ENCODE assay signal across 9 mouse cellular contexts in the genomic region with DNA sequence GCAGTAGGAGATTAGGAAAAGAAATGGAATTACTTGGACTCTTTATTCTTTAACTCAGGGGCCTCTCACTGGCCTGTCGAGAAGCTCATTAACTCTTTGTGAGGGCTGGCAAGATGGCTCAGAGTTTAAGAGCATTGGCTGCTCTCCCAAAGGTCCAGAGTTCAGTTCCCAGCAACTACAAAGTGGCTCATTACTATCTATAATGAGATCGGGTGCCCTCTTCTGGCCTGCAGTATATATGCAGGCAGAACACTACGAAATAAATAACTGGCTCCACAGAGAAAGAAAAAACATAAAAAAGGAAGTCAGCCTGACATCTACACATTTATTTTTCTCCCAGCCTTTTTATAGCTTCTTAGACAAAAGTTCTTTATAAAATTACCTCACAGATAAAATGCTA. TPM values are rescaled to one million over a fixed set of nuclear protein-coding genes. Genes with fewer than 3 reads are reported as not detected.
DNase-seq lines count a peak whose midpoint lies in the region; ATAC-seq and TF ChIP-seq lines count a peak whose summit lies in the region.
"Had no signal": no experiment of that assay in that cellular context is flagged by ENCODE, and none has a peak within 500 bp of the region (broad histone marks: within the 10 kb centered on the region; RNA-seq: fewer than 3 reads in every experiment).

No protein-coding gene starts in this region.

- no peaks in the 10 kb centered on the region for H3K9me3 ChIP-seq in liver, embryonic 12.5 days (replicated peaks)
- H3K9me3 ChIP-seq in hindbrain, embryonic 13.5 days: no peaks in the 10 kb centered on the region
- H3K9me3 ChIP-seq: hindbrain, embryonic 15.5 days had no signal

- peak in 1 of 2 experiments; percentile 27 for DNase-seq in heart, adult 2 months
- DNase-seq in heart, adult 8-10 months (ENCODE audit: low spot score): no peak
- peak; percentile 41 for DNase-seq in thymus, adult 2 months
- DNase-seq in thymus, adult 18-20 months: no peak
- no peak for DNase-seq in adrenal gland, postnatal 4 days (ENCODE audit: low spot score in 2 of 2)
- DNase-seq in adrenal gland, adult 18-20 months (ENCODE audit: low spot score in 2 of 2): no peak

- peak; percentile 79 for TF ChIP-seq CTCF in heart, adult 2 months (IDR thresholded peaks at IDR 0.05)
- TF ChIP-seq CTCF in thymus, adult 2 months (IDR thresholded peaks at IDR 0.05; ENCODE audit: borderline replicate concordance, control insufficient read depth, extremely low read depth, insufficient read depth, low read length, poor library complexity): no peak

- no peak overlapping the region for H3K4me2 ChIP-seq in liver, embryonic 12.5 days
- H3K4me2 ChIP-seq in hindbrain, embryonic 13.5 days: no peak overlapping the region
- H3K4me2 ChIP-seq: hindbrain, embryonic 15.5 days had no signal

- H3K4me1 ChIP-seq in heart, adult 2 months (ENCODE audit: control insufficient read depth, insufficient read depth, low read length): no peaks in the 10 kb centered on the region; the same call in 1 of the 2 replicates
- peaks cover 8% of the 10 kb centered on the region for H3K4me1 ChIP-seq in thymus, adult 2 months (replicated peaks; ENCODE audit: control insufficient read depth, insufficient read depth, low read length)
- peaks cover 76% of the 10 kb centered on the region for H3K4me1 ChIP-seq in liver, embryonic 12.5 days
- peaks cover 21% of the 10 kb centered on the region for H3K4me1 ChIP-seq in hindbrain, embryonic 13.5 days (replicated peaks)

- H3K27ac ChIP-seq in heart, adult 2 months: no peak overlapping the region
- H3K27ac ChIP-seq in thymus, adult 2 months (ENCODE audit: control insufficient read depth, insufficient read depth, low read length): no peak overlapping the region
- H3K27ac ChIP-seq in liver, embryonic 12.5 days: peak overlapping the region; percentile 52
- no peak overlapping the region for H3K27ac ChIP-seq in hindbrain, embryonic 13.5 days
- H3K27ac ChIP-seq: hindbrain, embryonic 15.5 days had no signal

- 20% methylated on average over 3 of the region's 3 CpGs for WGBS in heart, adult 2 months
- WGBS in thymus, adult 2 months: 27% methylated on average over 3 of the region's 3 CpGs
- WGBS in liver, embryonic 12.5 days (ENCODE audit: insufficient replicate concordance): 11% methylated on average over 3 of the region's 3 CpGs
- WGBS in hindbrain, embryonic 13.5 days: 17% methylated on average over 3 of the region's 3 CpGs

- no peak for TF ChIP-seq POLR2A in heart, adult 2 months (IDR thresholded peaks at IDR 0.05; ENCODE audit: insufficient read depth, low read depth, low read length)
- no peak for TF ChIP-seq POLR2A in thymus, adult 2 months (IDR thresholded peaks at IDR 0.05; ENCODE audit: control insufficient read depth, extremely low read depth, insufficient read depth, low read length, poor library complexity)

- no peak for ATAC-seq in liver, embryonic 12.5 days
- no peak for ATAC-seq in hindbrain, embryonic 13.5 days (ENCODE audit: low FRiP score)

- peaks cover 4% of the 10 kb centered on the region; the same call in 1 of the 2 replicates for H3K36me3 ChIP-seq in heart, adult 2 months (ENCODE audit: control insufficient read depth, insufficient read depth, low read length)
- H3K36me3 ChIP-seq in thymus, adult 2 months (ENCODE audit: control insufficient read depth, insufficient read depth, low read length): no peaks in the 10 kb centered on the region
- H3K36me3 ChIP-seq in liver, embryonic 12.5 days: peaks cover 14% of the 10 kb centered on the region
- H3K36me3 ChIP-seq in hindbrain, embryonic 13.5 days: no peaks in the 10 kb centered on the region
- H3K36me3 ChIP-seq: hindbrain, embryonic 15.5 days had no signal

- H3K9ac ChIP-seq in heart, adult 2 months (ENCODE audit: low read depth, low read length): no peak overlapping the region
- no peak overlapping the region for H3K9ac ChIP-seq in liver, embryonic 12.5 days
- no peak overlapping the region for H3K9ac ChIP-seq in hindbrain, embryonic 13.5 days
- H3K9ac ChIP-seq: hindbrain, embryonic 15.5 days had no signal

- intact Hi-C loops in heart, adult 2 months (cut with DNase I): no loop called here

- no peaks in the 10 kb centered on the region for H3K27me3 ChIP-seq in heart, adult 2 months (ENCODE audit: control insufficient read depth, insufficient read depth, low read length)
- H3K27me3 ChIP-seq in thymus, adult 2 months (ENCODE audit: control insufficient read depth, insufficient read depth, low read length): no peaks in the 10 kb centered on the region
- H3K27me3 ChIP-seq in liver, embryonic 12.5 days (replicated peaks): no peaks in the 10 kb centered on the region
- no peaks in the 10 kb centered on the region for H3K27me3 ChIP-seq in hindbrain, embryonic 13.5 days
- H3K27me3 ChIP-seq: hindbrain, embryonic 15.5 days had no signal

- H3K79me2 ChIP-seq in heart, adult 2 months (replicated peaks; ENCODE audit: control insufficient read depth, insufficient read depth, low read length): no peaks in the 10 kb centered on the region

- TF ChIP-seq EP300 in heart, adult 2 months (IDR thresholded peaks at IDR 0.05; ENCODE audit: insufficient read depth, low read depth, low read length): no peak

- no peak overlapping the region for H3K4me3 ChIP-seq in heart, adult 2 months
- no peak overlapping the region for H3K4me3 ChIP-seq in thymus, adult 2 months (ENCODE audit: control insufficient read depth, insufficient read depth, low read length)
- H3K4me3 ChIP-seq in liver, embryonic 12.5 days: no peak overlapping the region
- H3K4me3 ChIP-seq in hindbrain, embryonic 13.5 days: no peak overlapping the region
- H3K4me3 ChIP-seq: hindbrain, embryonic 15.5 days had no signal

RNA-seq across cellular contexts. Expression of a gene that starts 11.4 kb away (rescaled TPM):
- 100 to 1,000 TPM; 445 to 505 TPM for total RNA-seq in heart, adult 2 months (2021)
- 772 and 935 TPM in 2 replicates for polyA plus RNA-seq in heart, adult 2 months (2012; rRNA removed)
- 100 to 1,000 TPM; 539 to 688 (median 589) TPM for total RNA-seq in heart, adult 8-10 months (2022)
- polyA plus RNA-seq in thymus, adult 2 months (2012; rRNA removed): 577 and 705 TPM in 2 replicates
- polyA plus RNA-seq in liver, embryonic 12.5 days (2016; fragmentation: Nextera tagmentation; extraction: Ambion mirVana): 371 and 378 TPM in 2 replicates
- total RNA-seq in adrenal gland, postnatal 4 days (2021): 100 to 1,000 TPM; 369 to 378 TPM
- 998 and 1,025 TPM in 2 replicates for polyA plus RNA-seq in hindbrain, embryonic 13.5 days (2015; fragmentation: Nextera tagmentation; extraction: Ambion mirVana)
- total RNA-seq in adrenal gland, adult 18-20 months (2021): 100 to 1,000 TPM; 498 to 523 TPM

RNA-seq across cellular contexts. Expression of a gene that starts 11.6 kb away (rescaled TPM):
- total RNA-seq in heart, adult 2 months (2021): 10 to 100 TPM; 11.3 to 16.8 TPM
- polyA plus RNA-seq in heart, adult 2 months (2012; rRNA removed): 13.4 and 17.4 TPM in 2 replicates
- 10 to 100 TPM; 11.0 to 14.2 (median 12.6) TPM for total RNA-seq in heart, adult 8-10 months (2022)
- polyA plus RNA-seq in thymus, adult 2 months (2012; rRNA removed): 87.1 and 91.0 TPM in 2 replicates
- 65.1 and 69.8 TPM in 2 replicates for polyA plus RNA-seq in liver, embryonic 12.5 days (2016; fragmentation: Nextera tagmentation; extraction: Ambion mirVana)
- 10 to 100 TPM; 29.4 to 29.9 TPM for total RNA-seq in adrenal gland, postnatal 4 days (2021)
- 54.1 and 54.2 TPM in 2 replicates for polyA plus RNA-seq in hindbrain, embryonic 13.5 days (2015; fragmentation: Nextera tagmentation; extraction: Ambion mirVana)
- total RNA-seq in adrenal gland, adult 18-20 months (2021): 10 to 100 TPM; 75.9 to 83.0 TPM

RNA-seq across cellular contexts. Expression of a gene that starts 29.9 kb away (rescaled TPM):
- total RNA-seq in heart, adult 2 months (2021): 100 to 1,000 TPM; 620 to 733 TPM
- 1,081 and 1,159 TPM in 2 replicates for polyA plus RNA-seq in heart, adult 2 months (2012; rRNA removed)
- 100 to 1,000 TPM; 561 to 765 (median 683) TPM for total RNA-seq in heart, adult 8-10 months (2022)
- 412 and 498 TPM in 2 replicates for polyA plus RNA-seq in thymus, adult 2 months (2012; rRNA removed)
- polyA plus RNA-seq in liver, embryonic 12.5 days (2016; fragmentation: Nextera tagmentation; extraction: Ambion mirVana): 290 and 291 TPM in 2 replicates
- total RNA-seq in adrenal gland, postnatal 4 days (2021): 100 to 1,000 TPM; 215 to 223 TPM
- polyA plus RNA-seq in hindbrain, embryonic 13.5 days (2015; fragmentation: Nextera tagmentation; extraction: Ambion mirVana): 375 and 381 TPM in 2 replicates
- total RNA-seq in adrenal gland, adult 18-20 months (2021): 100 to 1,000 TPM; 220 to 282 TPM

RNA-seq across cellular contexts. Expression of a gene that starts 56.1 kb away (rescaled TPM):
- total RNA-seq in heart, adult 2 months (2021): 10 to 100 TPM; 23.8 to 25.6 TPM
- 22.3 and 27.7 TPM in 2 replicates for polyA plus RNA-seq in heart, adult 2 months (2012; rRNA removed)
- total RNA-seq in heart, adult 8-10 months (2022): 10 to 100 TPM; 21.4 to 25.1 (median 23.3) TPM
- 50.2 and 58.6 TPM in 2 replicates for polyA plus RNA-seq in thymus, adult 2 months (2012; rRNA removed)
- 80.0 and 80.4 TPM in 2 replicates for polyA plus RNA-seq in liver, embryonic 12.5 days (2016; fragmentation: Nextera tagmentation; extraction: Ambion mirVana)
- 10 to 100 TPM; 59.2 to 72.0 TPM for total RNA-seq in adrenal gland, postnatal 4 days (2021)
- polyA plus RNA-seq in hindbrain, embryonic 13.5 days (2015; fragmentation: Nextera tagmentation; extraction: Ambion mirVana): 155 and 159 TPM in 2 replicates
- 10 to 100 TPM; 26.2 to 29.8 TPM for total RNA-seq in adrenal gland, adult 18-20 months (2021)
